ENCODE assay signal across 9 mouse cellular contexts in the genomic region with DNA sequence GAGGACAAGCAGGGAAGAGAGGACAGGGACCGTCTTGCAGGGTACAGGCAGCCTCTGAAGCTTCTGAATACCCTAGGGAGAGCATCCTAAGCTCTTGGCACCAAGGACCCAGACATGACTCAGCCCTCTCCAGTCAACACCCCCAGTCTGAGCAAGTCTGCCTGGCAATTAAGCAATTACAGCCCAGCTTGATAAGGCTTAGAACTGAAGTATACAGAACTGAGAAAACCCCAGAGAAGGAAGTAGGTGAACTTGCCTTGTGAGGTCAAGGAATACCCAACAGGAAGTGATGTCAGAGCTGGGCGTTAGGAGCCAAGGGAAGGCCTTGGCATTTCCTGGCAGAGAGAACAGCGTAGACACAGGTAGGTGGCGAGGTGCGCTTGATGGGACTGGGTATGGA.
DNase-seq lines count a peak whose midpoint lies in the region; ATAC-seq and TF ChIP-seq lines count a peak whose summit lies in the region.
"Had no signal": no experiment of that assay in that cellular context is flagged by ENCODE, and none has a peak within 500 bp of the region (broad histone marks: within the 10 kb centered on the region; RNA-seq: fewer than 3 reads in every experiment).

No protein-coding gene starts in this region.

- ATAC-seq in hematopoietic stem cell, adult 5-6 weeks (replicated peaks in 1 of 2; ENCODE audit: insufficient read depth in 1 of 2, low FRiP score in 2 of 2, low TSS enrichment in 1 of 2, low read depth in 1 of 2, poor library complexity in 2 of 2, severe bottlenecking in 2 of 2), result peak; percentile 63 to 79
- ATAC-seq in monocyte, adult 5-6 weeks (replicated peaks; ENCODE audit: insufficient number of reproducible peaks, low FRiP score, low TSS enrichment, poor library complexity, severe bottlenecking), result peak; percentile 67

- no peak for TF ChIP-seq POLR2A in cerebellum, adult 2 months (IDR thresholded peaks at IDR 0.05; ENCODE audit: borderline replicate concordance, insufficient read depth, low read length)

- H3K27me3 ChIP-seq in cerebellum, adult 2 months (ENCODE audit: control insufficient read depth, insufficient read depth, low read length), result no peaks in the 10 kb centered on the region
- H3K27me3 ChIP-seq: embryonic facial prominence, embryonic 12.5 days; hindbrain, embryonic 13.5 days had no signal

- no peaks in the 10 kb centered on the region for H3K4me1 ChIP-seq in cerebellum, adult 2 months (ENCODE audit: control insufficient read depth, insufficient read depth, low read length)

- peak; percentile 15 for DNase-seq in ovary, adult 18-20 months (ENCODE audit: low spot score)
- no peak for DNase-seq in ovary, postnatal 36 days (ENCODE audit: low spot score)
- DNase-seq in adrenal gland, postnatal 25 days, result peak; percentile 15
- no peak for DNase-seq in gastrocnemius, postnatal 4 days (ENCODE audit: low spot score in 2 of 2)
- DNase-seq in cerebellum, adult 2 months, result no peak

- whole genome bisulfite sequencing in cerebellum, adult 2 months, result 82% methylated on average over 5 of the region's 5 CpGs

- H3K4me3 ChIP-seq in cerebellum, adult 2 months (replicated peaks; ENCODE audit: insufficient read depth, low read depth, low read length), result no peak overlapping the region
- H3K4me3 ChIP-seq: embryonic facial prominence, embryonic 12.5 days; hindbrain, embryonic 13.5 days had no signal

- no peak overlapping the region for H3K27ac ChIP-seq in cerebellum, adult 2 months (ENCODE audit: insufficient read depth, low read length)
- H3K27ac ChIP-seq: embryonic facial prominence, embryonic 12.5 days; hindbrain, embryonic 13.5 days had no signal

- TF ChIP-seq CTCF in cerebellum, adult 2 months (IDR thresholded peaks at IDR 0.05; ENCODE audit: borderline replicate concordance, insufficient read depth, low read depth, low read length), result no peak

Comparison
In these comparisons a context has a peak if more than half of its experiments do, and no peak if none do; other contexts are left out.
1. DNase-seq: peak in ovary, adult 18-20 months (single experiment) and adrenal gland, postnatal 25 days (single experiment); none in ovary, postnatal 36 days (single experiment), gastrocnemius, postnatal 4 days (0 of 2) and cerebellum, adult 2 months (0 of 2).